Mouse (Mus musculus) lung, postnatal 0 days (tissue): ENCODE measurements at regions not wholly inside any gene's neighbourhood (a gene's known extent, or its start where the extent isn't known, plus 50 kb on each side); places are given as distances from the start of the nearest gene placed in this dataset.

ENCODE experiments used
- ATAC-seq: fragments of 200-750 bp; cut with Nextera tagmentation; 2 replicates; pipeline ENCODE4 v1.8.0; 2017; ENCODE audit warnings: moderate library complexity
- DNase-seq: peaks from one replicate; pipeline ENCODE4 v3.0.0-alpha.2; 2016; ENCODE audit warnings: low spot score
- H3K27ac ChIP-seq: fragments of 300-500 bp; sonication (generic); 2 replicates; pipeline ENCODE4 v1.5.1; 2014; ENCODE audit warnings: antibody characterized with exemption, mild to moderate bottlenecking, low read length, mixed read lengths
- H3K27me3 ChIP-seq: fragments of 300-500 bp; sonication (generic); replicated peaks from 2 replicates; pipeline ENCODE4 v1.6.1; 2014; ENCODE audit warnings: low read length, mixed read lengths; ENCODE audit not compliant: insufficient read depth
- H3K36me3 ChIP-seq: fragments of 300-500 bp; sonication (generic); 2 replicates; pipeline ENCODE4 v1.6.1; 2014; ENCODE audit warnings: low read length, mixed read lengths; ENCODE audit not compliant: insufficient read depth
- H3K4me1 ChIP-seq: fragments of 300-500 bp; sonication (generic); 2 replicates; pipeline ENCODE4 v1.6.1; 2014; ENCODE audit warnings: antibody characterized with exemption, low read depth, low read length, mixed read lengths; ENCODE audit not compliant: insufficient read depth
- H3K4me2 ChIP-seq: fragments of 300-500 bp; sonication (generic); replicated peaks from 2 replicates; pipeline ENCODE4 v1.6.1; 2014; ENCODE audit warnings: low read depth, mild to moderate bottlenecking, low read length, moderate library complexity, mixed read lengths
- H3K4me3 ChIP-seq: fragments of 300-500 bp; sonication (generic); 2 replicates; pipeline ENCODE4 v1.5.1; 2014; ENCODE audit warnings: low read depth, low read length
- H3K9ac ChIP-seq: fragments of 300-500 bp; sonication (generic); replicated peaks from 2 replicates; pipeline ENCODE4 v1.6.1; 2014; ENCODE audit warnings: low read depth, mild to moderate bottlenecking
- H3K9me3 ChIP-seq: fragments of 300-500 bp; sonication (generic); 2 replicates; pipeline ENCODE4 v1.6.1; 2016; ENCODE audit warnings: low read length, mixed read lengths
- CTCF ChIP-seq: IDR thresholded peaks from 2 replicates; pipeline ENCODE4 v1.5.1; 2016; ENCODE audit warnings: antibody characterized with exemption, mild to moderate bottlenecking
- EP300 ChIP-seq: IDR thresholded peaks from 2 replicates; pipeline ENCODE4 v1.6.1; 2016; ENCODE audit warnings: antibody characterized with exemption, mild to moderate bottlenecking, control low read depth
- WGBS: fragments of 180-500 bp; shearing (Covaris S2); extraction: QIAGEN DNeasy Blood & Tissue Kit; methylation state at CpG from one replicate; pipeline ENCODE4 v1.1.7; 2014; 5-methylcytosine and 5-hydroxymethylcytosine counted together

DNA sequence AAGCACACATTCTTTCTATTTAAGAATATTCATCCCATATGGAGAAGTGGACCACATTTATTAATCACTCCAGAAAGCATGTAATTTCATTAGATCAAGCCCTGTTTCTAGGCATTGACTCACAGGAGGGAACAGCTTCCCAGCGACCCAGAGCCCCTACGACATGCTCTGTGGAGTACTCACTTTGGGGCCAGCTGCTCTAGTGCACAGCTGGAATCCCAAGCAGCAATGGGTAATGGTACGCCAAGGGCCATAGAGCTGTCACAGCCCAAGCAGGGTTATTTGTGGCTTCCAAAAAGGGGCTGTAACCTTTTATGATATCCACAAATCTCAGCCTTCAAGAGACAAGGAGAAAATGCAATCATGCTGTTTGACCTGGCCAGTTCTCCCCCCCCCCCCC lies 706.4 kb downstream of the Dhx35 start:
- Histone ChIP-seq H3K27ac (no peak overlapping the region), H3K4me1 (no peaks in the 10 kb centered on the region), H3K36me3 (no peaks in the 10 kb centered on the region), H3K9ac (no peak overlapping the region), H3K4me2 (no peak overlapping the region), H3K27me3 (no peaks in the 10 kb centered on the region), H3K9me3 (no peaks in the 10 kb centered on the region), H3K4me3 (no peak overlapping the region)
- TF ChIP-seq CTCF (no peak), EP300 (no peak)
- 79% methylated on average over 3 of the region's 3 CpGs for WGBS
- DNase-seq (no peak), ATAC-seq (no peak)

- ATAC-seq: no peak
- Histone ChIP-seq H3K4me1 (no peaks in the 10 kb centered on the region), H3K4me2 (no peak overlapping the region), H3K27me3 (no peaks in the 10 kb centered on the region), H3K9me3 (no peaks in the 10 kb centered on the region), H3K27ac (no peak overlapping the region), H3K36me3 (no peaks in the 10 kb centered on the region), H3K9ac (no peak overlapping the region), H3K4me3 (no peak overlapping the region)
- no peak for TF ChIP-seq EP300
- WGBS: 47% methylated on average over 4 of the region's 4 CpGs
- no peak for DNase-seq
These were observed 724.5 kb downstream of the Dhx35 start for GRCm38 (mm10) chr2:159519066-159519465.

DNA sequence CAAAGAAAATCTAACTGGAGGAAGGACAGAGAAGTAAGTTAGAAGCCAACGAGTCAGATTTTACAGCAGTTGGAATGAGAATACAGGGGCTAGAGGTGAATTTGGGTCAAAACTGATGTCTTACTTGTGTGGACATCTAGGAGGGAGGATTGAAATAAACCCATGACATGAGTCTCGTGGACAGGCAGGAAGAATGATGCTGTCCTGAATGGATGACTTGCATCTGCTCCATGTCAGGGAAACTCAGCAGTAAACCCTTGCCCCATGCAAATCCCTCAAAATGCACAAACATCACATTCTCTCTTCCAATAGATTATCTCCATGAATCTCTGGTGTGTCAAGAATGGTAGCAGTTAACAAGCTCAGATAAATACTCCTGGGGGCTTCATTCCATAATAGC lies 729.1 kb downstream of the Dhx35 start:
- no peak for DNase-seq
- Histone ChIP-seq H3K27me3 (no peaks in the 10 kb centered on the region), H3K36me3 (no peaks in the 10 kb centered on the region)

GRCm38 (mm10) chr2:159534951-159535350 lies 740.3 kb downstream of the Dhx35 start:
- H3K4me3 ChIP-seq: no peak overlapping the region
- H3K27me3 ChIP-seq: no peaks in the 10 kb centered on the region
- H3K9ac ChIP-seq: no peak overlapping the region
- H3K27ac ChIP-seq: no peak overlapping the region
- no peak overlapping the region for H3K4me2 ChIP-seq
- ATAC-seq: peak; percentile 46; the same call in 1 of the 2 replicates
- peak; percentile 14 for DNase-seq
- H3K4me1 ChIP-seq: no peaks in the 10 kb centered on the region
- H3K36me3 ChIP-seq: no peaks in the 10 kb centered on the region
- TF ChIP-seq CTCF (no peak), EP300 (no peak)
- WGBS: 55% methylated on average over 2 of the region's 2 CpGs
- no peaks in the 10 kb centered on the region for H3K9me3 ChIP-seq

More for the DNA sequence above, 729.1 kb downstream of the Dhx35 start:
- no peaks in the 10 kb centered on the region for H3K9me3 ChIP-seq
- no peak for TF ChIP-seq CTCF
- TF ChIP-seq EP300: no peak
- ATAC-seq: no peak
- H3K4me1 ChIP-seq: no peaks in the 10 kb centered on the region
- no peak overlapping the region for H3K4me2 ChIP-seq
- H3K4me3 ChIP-seq: no peak overlapping the region
- WGBS: 79% methylated on average over 2 of the region's 2 CpGs
- H3K27ac ChIP-seq: no peak overlapping the region
- H3K9ac ChIP-seq: no peak overlapping the region

DNA sequence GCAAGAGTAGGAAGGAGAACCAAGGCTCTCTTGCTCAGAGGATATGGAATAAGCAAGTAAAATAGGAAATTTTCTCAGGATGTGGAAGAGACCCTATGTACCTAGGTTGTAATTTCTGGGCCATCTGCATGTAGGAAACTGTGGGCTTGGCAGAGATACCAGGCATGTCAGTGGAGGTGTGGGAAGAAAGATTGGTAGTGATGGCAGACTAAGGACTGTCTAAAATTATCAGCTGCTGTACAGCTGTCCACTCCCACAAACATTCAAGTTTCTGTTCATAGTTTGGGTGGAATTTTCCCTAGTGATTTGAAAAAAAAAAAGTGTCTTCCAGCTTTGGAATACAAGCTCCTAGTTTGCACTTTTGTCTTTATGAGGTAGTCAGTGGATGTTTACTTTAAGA lies 744.7 kb downstream of the Dhx35 start:
- no peak for ATAC-seq
- no peak for DNase-seq
- Histone ChIP-seq H3K4me1 (no peaks in the 10 kb centered on the region), H3K4me3 (no peak overlapping the region), H3K27me3 (no peaks in the 10 kb centered on the region), H3K27ac (no peak overlapping the region), H3K4me2 (no peak overlapping the region), H3K36me3 (no peaks in the 10 kb centered on the region), H3K9me3 (no peaks in the 10 kb centered on the region), H3K9ac (no peak overlapping the region)
- TF ChIP-seq CTCF: no peak
- TF ChIP-seq EP300: no peak

- no peak overlapping the region for H3K4me3 ChIP-seq
- TF ChIP-seq EP300 (no peak), CTCF (no peak)
- no peaks in the 10 kb centered on the region for H3K4me1 ChIP-seq
- H3K9me3 ChIP-seq: no peaks in the 10 kb centered on the region
- DNase-seq (no peak), ATAC-seq (no peak)
- H3K36me3 ChIP-seq: no peaks in the 10 kb centered on the region
- WGBS: 78% methylated on average over 3 of the region's 3 CpGs
- H3K9ac ChIP-seq: no peak overlapping the region
- H3K4me2 ChIP-seq: no peak overlapping the region
- no peak overlapping the region for H3K27ac ChIP-seq
- no peaks in the 10 kb centered on the region for H3K27me3 ChIP-seq
These were observed 763.0 kb downstream of the Dhx35 start for GRCm38 (mm10) chr2:159557567-159557966.

- Histone ChIP-seq H3K9ac (no peak overlapping the region), H3K36me3 (no peaks in the 10 kb centered on the region), H3K4me3 (no peak overlapping the region), H3K9me3 (no peaks in the 10 kb centered on the region), H3K4me2 (no peak overlapping the region), H3K27me3 (no peaks in the 10 kb centered on the region), H3K4me1 (no peaks in the 10 kb centered on the region), H3K27ac (no peak overlapping the region)
- TF ChIP-seq EP300 (no peak), CTCF (no peak)
- DNase-seq (no peak), ATAC-seq (no peak)
- 91% methylated on average over 4 of the region's 4 CpGs for WGBS
These were observed 768.7 kb downstream of the Gm826 start for GRCm38 (mm10) chr2:159565255-159565654.
